Mouse (Mus musculus) hematopoietic stem cell, adult 5-6 weeks (primary cell): ENCODE results near the gene Tdrd7. TPM values are rescaled to one million over a fixed set of nuclear protein-coding genes. Genes with fewer than 3 reads are reported as not detected.

Source experiments
- ATAC-seq, 2 experiments: fragments of 125-278 bp in 1 of 2; replicated peaks in 1 of 2; 2 replicates each; pipeline ENCODE4 v1.8.0; 2016 to 2017; ENCODE audit warnings: inconsistent platforms in 2 of 2, mild to moderate bottlenecking in 2 of 2, moderate number of reproducible peaks in 2 of 2, low read depth in 1 of 2, moderate TSS enrichment in 1 of 2; ENCODE audit not compliant: low FRiP score in 2 of 2, poor library complexity in 2 of 2, severe bottlenecking in 2 of 2, insufficient read depth in 1 of 2, low TSS enrichment in 1 of 2
- total RNA-seq: library from RNA; stranded (forward); fragments of 172-1452, 232-1000 nt; gene quantifications from 2 replicates; pipeline ENCODE4 v1.2.3, GENCODE M21; 2017

Tdrd7 gene
- total RNA-seq, 1 experiment from 2014 or later = 14.4 TPM

- ATAC-seq = no peak
Observed at GRCm38 (mm10) chr4:45969051-45969450, 3.9 kb downstream of the Tdrd7 start.

GRCm38 (mm10) chr4:45970048-45970560, 5.0 kb downstream of the Tdrd7 start:
- no peak for ATAC-seq

- ATAC-seq = peak; percentile 81 to 96
Observed at GRCm38 (mm10) chr4:45971806-45972447, 6.8 kb downstream of the Tdrd7 start.

GRCm38 (mm10) chr4:45972448-45972854, 7.3 kb downstream of the Tdrd7 start:
- ATAC-seq = peak; percentile 14 to 52; a peak in 3 of 4 replicates

GRCm38 (mm10) chr4:45972951-45973350, 7.8 kb downstream of the Tdrd7 start:
- ATAC-seq = no peak

- no peak for ATAC-seq
Observed at GRCm38 (mm10) chr4:45976931-45977667, 12.0 kb downstream of the Tdrd7 start.

GRCm38 (mm10) chr4:45979916-45980315, 14.8 kb downstream of the Tdrd7 start:
- no peak for ATAC-seq

GRCm38 (mm10) chr4:45981054-45981453, 15.9 kb downstream of the Tdrd7 start:
- ATAC-seq = peak; percentile 62 to 71; a peak in 3 of 4 replicates

GRCm38 (mm10) chr4:45990427-45991135, 25.4 kb downstream of the Tdrd7 start:
- ATAC-seq = no peak

- no peak for ATAC-seq
Observed at GRCm38 (mm10) chr4:45998536-45998935, 33.4 kb downstream of the Tdrd7 start.

GRCm38 (mm10) chr4:46008142-46008793, 43.1 kb downstream of the Tdrd7 start:
- peak; percentile 57 to 72; a peak in 3 of 4 replicates for ATAC-seq

- ATAC-seq = no peak
Observed at GRCm38 (mm10) chr4:46011698-46012097, 46.6 kb downstream of the Tdrd7 start.

GRCm38 (mm10) chr4:46015605-46016004, 50.5 kb downstream of the Tdrd7 start:
- no peak for ATAC-seq

GRCm38 (mm10) chr4:46023021-46023481, 57.9 kb downstream of the Tdrd7 start:
- peak in 1 of 2 experiments; percentile 7; a peak in 1 of 4 replicates for ATAC-seq

- no peak for ATAC-seq
Observed at GRCm38 (mm10) chr4:46025893-46026292, 60.8 kb downstream of the Tdrd7 start.

- ATAC-seq = no peak
Observed at GRCm38 (mm10) chr4:46028224-46028623, 63.1 kb downstream of the Tdrd7 start.

GRCm38 (mm10) chr4:46028781-46029180, 63.6 kb downstream of the Tdrd7 start:
- no peak for ATAC-seq
